Mouse (Mus musculus) lung, adult 2 months (tissue): ENCODE results near the gene Usp33.

ENCODE experiments used
- CTCF ChIP-seq: fragments of 200-500 bp; IDR thresholded peaks from 2 replicates; pipeline ENCODE4 v1.5.1; 2011; ENCODE audit warnings: mild to moderate bottlenecking, low read length, control low read depth; ENCODE audit not compliant: insufficient read depth
- POLR2A ChIP-seq: fragments of 200-500 bp; IDR thresholded peaks from 2 replicates; pipeline ENCODE4 v1.6.1; 2011; ENCODE audit warnings: low read depth, mild to moderate bottlenecking, control low read depth, low read length, borderline replicate concordance; ENCODE audit errors: extremely low read depth

DNA sequence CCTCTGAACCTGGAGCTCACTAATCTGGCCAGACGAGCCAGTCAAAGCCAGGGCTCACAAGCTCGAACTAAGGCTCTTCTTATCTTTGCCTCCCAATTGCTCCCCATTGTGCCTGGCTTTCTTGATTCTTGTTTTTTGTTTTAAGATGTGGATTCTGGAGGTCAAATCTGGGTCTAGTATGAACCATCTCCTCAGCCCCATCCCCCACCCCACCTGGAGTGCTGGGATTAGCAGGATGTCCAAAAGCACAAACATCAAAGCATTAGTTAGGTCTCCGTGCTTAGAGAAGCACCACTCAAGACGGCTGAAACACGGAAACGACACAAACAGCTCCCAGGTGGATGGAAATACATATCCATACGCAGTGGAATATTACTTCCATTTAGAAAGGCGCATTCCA, 10.2 kb upstream of the Usp33 start:
- no peak for TF ChIP-seq POLR2A
- no peak for TF ChIP-seq CTCF
